Mouse (Mus musculus): ENCODE data around the gene Ttc37.

DNA sequence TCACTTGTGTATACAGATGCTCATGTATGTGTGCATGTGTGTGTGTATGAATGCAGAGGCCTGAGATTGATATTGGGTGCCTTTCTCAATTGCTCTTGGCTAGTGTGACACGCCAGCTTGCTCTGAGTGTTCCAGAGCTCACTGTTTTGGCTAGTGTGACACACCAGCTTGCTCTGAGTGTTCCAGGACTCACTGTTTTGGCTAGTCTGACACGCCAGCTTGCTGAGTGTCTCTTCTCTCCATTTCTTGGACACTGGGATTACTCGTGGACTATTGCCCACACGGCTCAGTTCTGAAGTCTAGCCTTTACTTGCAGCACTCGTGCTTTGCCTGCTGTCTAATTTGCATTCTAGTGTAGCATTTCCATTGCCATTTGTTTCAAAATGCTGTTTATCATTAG is 80.2 kb downstream of the Ttc37 start:
- TF ChIP-seq CTCF (conservative IDR thresholded peaks at IDR 0.05 in 1 of 2, IDR thresholded peaks at IDR 0.05 in 1 of 2; ENCODE audit: low read depth in 2 of 2, low read length in 2 of 2) (no peak), POLR2A (IDR thresholded peaks at IDR 0.05; ENCODE audit: low read depth, low read length) (no peak), ELF1 (IDR thresholded peaks at IDR 0.05; ENCODE audit: low read depth, low read length) (no peak), CHD2 (IDR thresholded peaks at IDR 0.05; ENCODE audit: low read length) (no peak), EP300 (IDR thresholded peaks at IDR 0.05; ENCODE audit: low read length) (no peak), POLR2AphosphoS2 (IDR thresholded peaks at IDR 0.05; ENCODE audit: low read depth, low read length) (no peak), ZMIZ1 (IDR thresholded peaks at IDR 0.05; ENCODE audit: low read depth, low read length) (no peak), E2F4 (IDR thresholded peaks at IDR 0.05; ENCODE audit: insufficient replicate concordance, low read depth, low read length) (no peak)

All from CH12.LX (cell line).